Mouse (Mus musculus) erythroblast, embryonic 14.5 days (primary cell): ENCODE measurements around the gene Hemk1.

Source experiments
- GATA1 ChIP-seq: IDR thresholded peaks from 2 replicates; pipeline ENCODE4 v1.6.1; 2012; ENCODE audit warnings: low read length, inconsistent platforms, mixed read lengths
- TAL1 ChIP-seq: IDR thresholded peaks from 3 replicates; pipeline ENCODE4 v1.6.1; 2012; ENCODE audit warnings: low read length, inconsistent platforms, mixed read lengths

DNA sequence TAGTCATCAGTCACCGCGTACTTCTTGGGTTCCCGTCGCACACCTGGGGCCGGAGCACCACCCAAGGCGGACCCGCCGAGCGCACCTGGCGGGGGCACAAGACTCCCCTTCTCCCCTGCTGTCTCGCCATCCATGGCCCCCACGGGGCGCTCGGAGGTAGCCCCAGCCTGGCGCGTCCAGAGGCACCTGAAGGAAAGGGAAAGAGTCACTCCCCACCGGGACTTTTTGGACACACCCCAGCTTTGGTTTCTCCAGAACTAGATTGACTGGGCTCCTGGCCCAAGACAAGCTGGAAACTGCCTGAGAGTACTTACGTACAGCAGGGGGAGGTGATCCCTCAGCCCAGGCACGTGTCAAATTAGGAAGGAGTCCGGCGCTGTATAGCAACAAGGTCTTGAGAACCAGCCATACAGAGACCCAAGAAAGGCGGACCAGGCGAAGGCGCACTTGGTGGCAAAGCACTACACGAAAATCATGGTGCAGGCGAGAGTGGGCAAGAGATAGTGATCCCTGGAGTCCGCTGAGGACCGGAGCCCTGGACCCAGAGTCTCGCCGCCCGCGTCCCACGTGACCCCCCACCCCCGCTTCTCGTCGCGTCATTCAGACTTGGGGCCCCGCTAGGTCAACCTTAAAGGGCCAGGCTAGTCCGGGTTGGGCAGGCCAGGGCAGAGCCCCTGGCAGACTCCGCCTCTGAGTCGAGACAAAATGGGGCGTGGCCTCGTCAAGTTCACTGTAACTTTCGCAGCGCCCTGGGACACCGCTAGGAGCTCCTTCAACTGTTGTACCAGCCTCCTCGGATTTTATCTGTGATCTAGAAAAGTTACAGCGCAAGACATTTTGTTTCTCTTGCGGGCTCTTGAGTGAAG, 48.7 kb downstream of the Hemk1 start, which contains the start of gene Mapkapk3:
- no peak for TF ChIP-seq TAL1
- TF ChIP-seq GATA1: no peak
